Mouse (Mus musculus): Measurements from ENCODE around the gene U2af2. TPM values are rescaled to one million over a fixed set of nuclear protein-coding genes. Genes with fewer than 3 reads are reported as not detected.
"Not testable (repeated sequence)": the region's sequence is repeated elsewhere in the genome, so short reads cannot be mapped to it uniquely, and the experiment has no call there.

The U2af2 gene
- polyA plus RNA-seq (2015; fragmentation: Nextera tagmentation; extraction: Ambion mirVana) = 126 and 130 TPM in 2 replicates

DNA sequence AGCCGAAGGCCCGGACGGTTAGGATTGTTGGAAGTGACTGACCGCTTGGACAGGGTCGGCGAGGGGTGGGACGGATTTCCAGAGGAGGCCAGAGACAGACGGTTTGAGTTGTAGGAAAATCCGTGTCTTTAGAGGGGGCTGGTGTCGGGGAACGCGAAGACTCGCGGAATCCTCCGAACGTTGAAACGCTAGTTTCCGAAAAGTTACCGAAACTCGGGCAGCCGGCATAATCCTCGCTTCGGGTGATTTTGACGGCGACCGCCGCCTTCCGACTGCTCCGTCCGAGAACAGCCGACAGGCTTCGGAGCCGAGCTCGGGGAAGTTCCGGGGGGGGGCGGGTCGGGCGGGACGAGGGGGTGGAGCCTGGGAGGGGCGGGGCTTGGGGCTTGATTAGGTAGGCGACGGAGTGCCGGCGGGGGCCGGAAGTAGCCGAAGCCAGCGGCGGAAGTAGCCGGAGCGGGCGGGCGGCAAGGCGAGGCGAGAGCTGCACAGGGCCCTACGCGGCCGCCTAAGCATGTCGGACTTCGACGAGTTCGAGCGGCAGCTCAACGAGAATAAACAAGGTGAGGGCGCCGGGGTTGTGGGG lies at the start of gene U2af2:
U2af2 (plus strand) TSS at position 370 of the 586 bp plus-strand sequence.
- Histone ChIP-seq H3K36me3 (0 out of 2 replicates have a peak, but pooled peaks cover under 1% of the 10 kb centered on the region), H3K4me1 (replicated peaks) (peaks cover 25% of the 10 kb centered on the region), H3K9ac (peak within 1 kb of the TSS; percentile 72), H3K9me3 (no peaks in the 10 kb centered on the region), H3K27ac (peak within 1 kb of the TSS; percentile 99), H3K4me3 (replicated peaks) (peak within 1 kb of the TSS; percentile 62), H3K4me2 (replicated peaks) (peak within 1 kb of the TSS; percentile 90), H3K27me3 (replicated peaks) (peaks cover 12% of the 10 kb centered on the region)
- under 1% methylated on average over 64 of the region's 65 CpGs for WGBS
- peak; percentile 85 for ATAC-seq

DNA sequence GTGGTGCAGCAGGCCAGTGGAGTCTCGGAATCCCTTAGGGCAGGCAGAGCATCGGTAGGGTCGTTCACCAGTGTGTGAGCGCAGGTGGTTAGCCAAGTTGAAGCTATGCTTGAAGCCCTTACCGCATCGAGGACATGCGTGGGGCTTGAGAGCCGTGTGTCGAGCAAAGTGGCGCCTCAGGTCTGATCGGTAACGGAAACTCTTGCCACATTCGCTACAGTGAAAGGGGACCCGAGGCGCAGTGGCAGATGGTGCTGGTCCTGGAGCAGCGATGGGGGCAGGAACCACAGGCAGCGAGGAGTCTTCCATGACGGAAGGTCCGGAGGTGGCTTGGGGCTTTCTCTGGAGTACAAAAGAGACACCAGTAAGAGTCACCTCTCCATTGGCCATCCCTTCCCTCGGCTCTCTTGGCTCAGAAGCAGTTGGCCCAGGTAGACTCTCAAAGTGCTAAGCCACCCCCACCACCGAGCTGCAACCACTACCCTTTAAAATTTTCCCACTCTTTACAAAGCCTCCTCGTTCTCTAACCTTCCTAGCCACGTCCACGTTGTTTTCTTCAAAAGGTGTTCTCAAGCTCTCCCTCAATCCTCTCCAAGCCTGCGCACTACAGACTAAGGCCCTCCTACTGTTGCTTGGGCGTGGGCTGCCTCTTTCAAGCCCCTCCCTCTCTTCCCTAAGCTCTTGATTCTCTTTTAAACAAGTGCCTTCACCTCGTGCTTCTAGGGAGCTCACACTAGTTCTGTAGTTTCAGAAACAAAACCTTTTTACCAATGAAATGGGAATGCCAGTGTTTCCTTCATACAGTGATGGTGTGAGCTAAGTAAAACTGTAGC lies 49.0 kb upstream of the U2af2 start:
- Histone ChIP-seq H3K27me3 (replicated peaks) (no peaks in the 10 kb centered on the region), H3K4me3 (replicated peaks) (0 out of 2 replicates have a peak overlapping the region, but pooled peaks have one; percentile 68), H3K9me3 (no peaks in the 10 kb centered on the region), H3K27ac (no peak overlapping the region), H3K36me3 (peaks cover 47% of the 10 kb centered on the region), H3K9ac (no peak overlapping the region), H3K4me2 (replicated peaks) (peak overlapping the region; percentile 66; the same call in 1 of the 2 replicates), H3K4me1 (replicated peaks) (0 out of 2 replicates have a peak, but pooled peaks cover 2% of the 10 kb centered on the region)
- ATAC-seq = no peak
- 87% methylated on average over 27 of the region's 27 CpGs for WGBS

DNA sequence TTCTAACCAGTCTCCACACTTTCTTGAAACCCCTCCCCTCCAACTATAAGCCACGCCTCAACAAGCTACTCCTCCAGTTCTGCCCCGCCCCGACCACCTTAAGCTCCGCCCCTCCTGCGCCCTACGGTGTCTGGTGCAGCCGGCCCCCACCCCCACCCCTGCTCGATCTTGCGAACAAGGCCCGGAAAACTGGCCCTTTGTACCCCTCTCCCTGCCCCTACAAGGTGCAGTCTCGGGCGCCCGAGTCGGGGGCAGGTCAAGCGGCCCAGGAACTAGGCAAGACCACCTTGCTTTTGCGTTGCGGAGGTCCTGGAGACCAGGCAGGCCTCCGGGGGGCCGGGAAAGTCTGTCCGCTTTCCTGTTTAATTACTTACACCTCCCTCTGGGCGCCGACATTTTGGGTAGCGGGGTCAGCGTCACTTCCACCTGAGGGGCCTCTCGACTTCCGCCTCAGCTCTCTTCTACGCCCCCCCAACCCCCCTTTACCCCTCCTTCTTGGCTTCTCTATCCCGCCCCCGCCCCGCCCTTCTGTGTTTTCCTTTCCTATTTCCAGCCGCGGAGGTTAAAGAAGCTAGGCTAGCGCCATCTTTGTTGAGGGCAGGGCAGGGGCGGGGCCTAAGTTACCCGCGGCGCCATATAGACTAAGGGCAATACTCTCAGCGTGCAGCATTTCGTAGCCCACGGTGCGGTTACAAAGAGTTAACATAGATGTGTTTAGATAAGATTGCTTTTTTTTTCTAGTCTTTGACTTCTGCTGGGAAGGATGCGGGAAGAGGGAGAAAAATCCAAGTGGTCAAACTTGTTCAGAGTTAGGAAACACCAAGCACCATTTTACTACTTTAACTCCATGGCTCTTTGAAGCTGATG lies 47.5 kb upstream of the U2af2 start, which contains the start of the genes Zfp524 and Fiz1:
Zfp524 (plus strand) TSS at position 165 of the 867 bp plus-strand sequence.
Fiz1 (minus strand) TSS at position 447 of the 867 bp plus-strand sequence.
- Histone ChIP-seq H3K9me3 (no peaks in the 10 kb centered on the region), H3K36me3 (peaks cover 33% of the 10 kb centered on the region), H3K4me1 (replicated peaks) (0 out of 2 replicates have a peak, but pooled peaks cover 2% of the 10 kb centered on the region), H3K27ac (peak within 1 kb of the TSS; percentile 99), H3K4me2 (replicated peaks) (peak within 1 kb of the TSS; percentile 66), H3K9ac (peak within 1 kb of the TSS; percentile 77), H3K27me3 (replicated peaks) (no peaks in the 10 kb centered on the region), H3K4me3 (replicated peaks) (peak within 1 kb of the TSS; percentile 68)
- ATAC-seq = peak; percentile 84
- under 1% methylated on average over 42 of the region's 42 CpGs for WGBS

DNA sequence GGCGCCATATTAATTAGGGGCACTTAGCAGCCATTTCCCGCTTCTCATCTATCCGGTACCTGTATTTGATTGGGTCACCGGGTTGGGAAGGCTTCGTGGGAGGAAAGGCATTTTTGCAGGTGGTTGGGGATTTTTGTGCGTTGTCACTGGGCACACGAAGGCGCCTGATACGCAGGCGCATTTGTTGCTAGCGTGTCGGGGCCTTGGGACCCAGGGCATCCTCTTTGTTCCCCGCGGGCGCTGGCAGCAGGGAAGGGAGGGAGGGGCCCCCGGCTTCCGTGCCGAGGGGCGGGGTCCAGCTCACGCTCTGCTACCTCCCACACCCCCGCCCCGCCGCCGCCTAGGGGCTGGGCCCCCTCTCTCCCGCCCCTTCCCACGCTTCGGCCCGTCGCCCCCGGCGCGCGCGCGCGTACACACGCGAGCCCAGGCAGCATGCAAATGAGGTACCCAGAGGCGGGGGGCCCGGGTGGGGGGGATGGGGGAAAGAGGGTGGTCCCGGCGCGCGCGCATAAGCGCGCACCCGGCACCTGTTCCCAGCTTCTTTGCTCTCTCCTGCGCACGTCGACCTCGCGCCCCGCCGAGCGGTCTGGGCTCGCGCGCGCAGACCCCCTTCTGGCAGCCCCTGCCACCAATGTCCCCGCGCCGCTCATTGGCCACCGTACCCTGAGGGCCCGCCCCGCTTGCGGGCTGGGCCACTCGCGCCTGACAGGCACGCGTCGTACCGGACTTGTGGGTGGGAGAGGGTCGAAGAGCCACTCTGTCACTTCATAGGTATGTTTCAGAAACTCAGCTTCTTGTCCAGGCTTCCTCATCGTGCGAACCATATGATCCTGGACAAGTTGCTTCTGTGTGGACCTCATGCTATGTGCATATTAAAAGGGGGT lies 46.6 kb upstream of the U2af2 start, which contains the start of gene Gm44973:
Gm44973 (plus strand) TSS at position 379 of the 884 bp plus-strand sequence.
- ATAC-seq = peak; percentile 81
- Histone ChIP-seq H3K27ac (peak within 1 kb of the TSS; percentile 99), H3K4me3 (replicated peaks) (peak within 1 kb of the TSS; percentile 68), H3K27me3 (replicated peaks) (no peaks in the 10 kb centered on the region), H3K4me2 (replicated peaks) (peak within 1 kb of the TSS; percentile 66), H3K36me3 (peaks cover 28% of the 10 kb centered on the region), H3K4me1 (replicated peaks) (0 out of 2 replicates have a peak, but pooled peaks cover 2% of the 10 kb centered on the region), H3K9ac (peak within 1 kb of the TSS; percentile 77), H3K9me3 (no peaks in the 10 kb centered on the region)
- WGBS = under 1% methylated on average over 61 of the region's 76 CpGs

DNA sequence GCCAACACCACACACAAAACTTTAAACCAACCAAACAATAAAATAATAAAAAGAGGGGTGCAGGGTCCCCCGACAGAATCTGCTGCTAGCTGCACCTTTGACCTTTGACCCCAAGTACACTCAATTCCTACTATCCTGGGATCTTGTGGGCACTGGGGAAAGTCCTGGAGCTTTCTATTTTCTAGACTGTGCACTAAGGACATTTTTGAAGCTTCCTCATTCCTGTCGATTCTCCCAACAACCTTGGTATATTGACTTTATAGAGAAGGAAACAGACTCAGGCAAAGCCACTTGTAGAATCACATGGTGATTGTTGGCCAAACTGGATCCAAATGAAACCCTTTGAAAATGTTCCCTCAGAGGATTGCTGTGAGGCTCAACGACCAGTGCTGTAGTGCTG lies 45.9 kb upstream of the U2af2 start:
- H3K4me2 ChIP-seq (replicated peaks) = peak overlapping the region; percentile 66
- peaks cover 3% of the 10 kb centered on the region; the same call in 1 of the 2 replicates for H3K4me1 ChIP-seq (replicated peaks)
- peaks cover 23% of the 10 kb centered on the region for H3K36me3 ChIP-seq
- peak; percentile 0; the same call in 1 of the 2 replicates for ATAC-seq
- H3K9ac ChIP-seq = peak overlapping the region; percentile 59
- WGBS = 45% methylated on average over 3 of the region's 3 CpGs
- peak overlapping the region; percentile 99 for H3K27ac ChIP-seq
- no peaks in the 10 kb centered on the region for H3K9me3 ChIP-seq
- H3K4me3 ChIP-seq (replicated peaks) = peak overlapping the region; percentile 68
- no peaks in the 10 kb centered on the region for H3K27me3 ChIP-seq (replicated peaks)

DNA sequence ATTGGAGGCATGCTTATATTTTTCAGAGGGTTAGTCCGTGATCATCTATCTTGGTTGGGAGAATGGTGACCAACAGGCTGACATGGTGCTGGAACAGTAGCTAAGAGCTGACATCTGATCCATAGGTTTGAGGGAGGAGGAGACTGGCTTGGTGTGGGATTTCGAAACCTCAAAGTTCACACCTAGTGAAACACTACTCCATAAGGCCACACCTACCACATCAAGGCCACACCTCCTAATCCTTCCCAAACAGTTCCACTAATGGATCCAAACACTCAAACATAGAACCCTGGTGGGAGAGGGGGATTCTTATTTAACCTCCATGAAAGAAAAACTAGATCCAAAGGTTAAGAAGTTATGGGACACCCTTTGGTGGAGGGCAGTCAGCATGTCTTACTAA lies 45.0 kb upstream of the U2af2 start:
- peaks cover 9% of the 10 kb centered on the region; the same call in 1 of the 2 replicates for H3K4me1 ChIP-seq (replicated peaks)
- no peak overlapping the region for H3K9ac ChIP-seq
- ATAC-seq = no peak
- WGBS = 95% methylated on average over 2 of the region's 2 CpGs
- no peak overlapping the region for H3K4me2 ChIP-seq (replicated peaks)
- H3K27me3 ChIP-seq (replicated peaks) = no peaks in the 10 kb centered on the region
- H3K4me3 ChIP-seq (replicated peaks) = no peak overlapping the region
- H3K9me3 ChIP-seq = no peaks in the 10 kb centered on the region
- H3K36me3 ChIP-seq = peaks cover 14% of the 10 kb centered on the region
- H3K27ac ChIP-seq = no peak overlapping the region

DNA sequence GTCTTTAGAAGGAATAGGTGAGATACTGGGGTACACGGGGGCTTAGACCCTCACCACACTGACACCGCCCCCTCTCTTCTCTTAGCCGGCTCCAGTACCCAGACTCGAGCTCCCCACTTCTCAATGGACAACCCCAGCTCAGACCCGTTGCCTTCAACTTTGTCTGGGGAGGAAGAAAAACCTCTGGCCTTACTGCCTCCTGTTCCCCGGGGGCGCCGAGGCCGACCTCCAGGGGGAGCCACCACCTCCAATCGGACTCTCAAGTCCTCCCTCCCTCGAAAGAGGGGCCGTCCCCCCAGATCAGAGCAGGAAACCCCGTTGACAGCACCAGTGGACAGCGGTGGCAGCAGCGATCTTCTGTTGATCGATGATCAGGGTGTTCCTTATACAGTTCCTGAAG lies 44.6 kb upstream of the U2af2 start:
- Histone ChIP-seq H3K4me2 (replicated peaks) (no peak overlapping the region), H3K4me3 (replicated peaks) (no peak overlapping the region), H3K9ac (no peak overlapping the region), H3K36me3 (peaks cover 14% of the 10 kb centered on the region), H3K27me3 (replicated peaks) (no peaks in the 10 kb centered on the region), H3K27ac (no peak overlapping the region), H3K9me3 (no peaks in the 10 kb centered on the region), H3K4me1 (replicated peaks) (peaks cover 9% of the 10 kb centered on the region; the same call in 1 of the 2 replicates)
- ATAC-seq = no peak
- 91% methylated on average over 16 of the region's 16 CpGs for WGBS

DNA sequence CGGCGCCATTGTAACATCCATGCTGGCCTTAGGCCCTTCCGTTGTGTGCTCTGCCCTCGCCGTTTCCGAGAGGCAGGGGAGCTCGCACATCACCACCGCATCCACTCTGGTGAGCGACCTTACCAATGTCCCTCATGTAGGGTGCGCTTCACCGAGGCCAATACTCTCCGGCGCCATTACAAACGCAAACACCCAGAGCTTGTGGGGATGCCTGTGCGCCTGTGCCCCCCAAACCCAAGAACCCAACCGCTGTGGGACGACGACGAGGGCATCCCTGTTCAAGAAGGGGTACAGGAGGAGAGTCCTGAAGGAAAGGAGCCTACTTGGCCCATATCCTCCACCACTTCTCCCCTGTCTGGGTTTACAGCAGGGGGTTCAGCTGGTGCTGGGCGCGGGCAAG lies 44.0 kb upstream of the U2af2 start:
- Histone ChIP-seq H3K27me3 (replicated peaks) (no peaks in the 10 kb centered on the region), H3K27ac (no peak overlapping the region), H3K4me1 (replicated peaks) (peaks cover 9% of the 10 kb centered on the region; the same call in 1 of the 2 replicates), H3K9ac (no peak overlapping the region), H3K36me3 (peaks cover 9% of the 10 kb centered on the region), H3K4me3 (replicated peaks) (no peak overlapping the region), H3K4me2 (replicated peaks) (no peak overlapping the region), H3K9me3 (no peaks in the 10 kb centered on the region)
- WGBS = 96% methylated on average over 21 of the region's 21 CpGs
- no peak for ATAC-seq

DNA sequence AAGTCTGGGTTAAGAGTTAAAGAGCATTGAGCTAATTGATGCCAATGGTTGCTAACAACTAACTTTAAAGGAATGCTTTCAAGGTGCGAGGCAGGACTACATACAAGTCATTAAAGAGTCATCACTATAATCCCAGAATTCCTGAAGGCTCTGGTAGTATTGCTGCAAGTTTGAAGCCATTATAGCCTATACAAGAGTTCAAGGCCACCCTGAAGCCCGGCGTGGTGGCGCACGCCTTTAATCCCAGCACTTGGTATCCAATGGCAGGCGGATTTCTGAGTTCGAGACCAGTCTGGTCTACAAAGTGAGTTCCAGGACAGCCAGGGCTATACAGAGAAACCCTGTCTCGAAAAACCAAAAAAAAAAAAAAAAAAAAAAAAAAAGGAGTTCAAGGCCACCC lies 42.4 kb upstream of the U2af2 start:
- H3K4me2 ChIP-seq (replicated peaks) = peak overlapping the region; percentile 74
- H3K27ac ChIP-seq = peak overlapping the region; percentile 48; the same call in 1 of the 2 replicates
- H3K27me3 ChIP-seq (replicated peaks); H3K9me3 ChIP-seq; H3K36me3 ChIP-seq; H3K4me1 ChIP-seq (replicated peaks); H3K9ac ChIP-seq; ATAC-seq: not testable (repeated sequence)
- H3K4me3 ChIP-seq (replicated peaks) = peak overlapping the region; percentile 81
- 29% methylated on average over 8 of the region's 8 CpGs for WGBS

GRCm38 (mm10) chr7:5020000-5020681 lies 41.8 kb upstream of the U2af2 start, which contains the start of the genes Zfp865 and Ccdc106:
Gene Zfp865 (plus strand): TSS chr7:5020376.
Gene Ccdc106 (plus strand): TSS chr7:5020553.
- Histone ChIP-seq H3K27me3 (replicated peaks) (no peaks in the 10 kb centered on the region), H3K9ac (peak within 1 kb of the TSS; percentile 93), H3K4me3 (replicated peaks) (peak within 1 kb of the TSS; percentile 81), H3K9me3 (no peaks in the 10 kb centered on the region), H3K36me3 (peaks cover 9% of the 10 kb centered on the region), H3K4me2 (replicated peaks) (peak within 1 kb of the TSS; percentile 74), H3K27ac (peak within 1 kb of the TSS; percentile 97), H3K4me1 (replicated peaks) (peaks cover 9% of the 10 kb centered on the region; the same call in 1 of the 2 replicates)
- ATAC-seq = peak; percentile 90
- WGBS = under 1% methylated on average over 49 of the region's 49 CpGs

Measured in intestine, embryonic 15.5 days (tissue).